Mouse (Mus musculus) urinary bladder, adult 18-20 months (tissue): ENCODE results near the gene Brd9.

ENCODE experiments used
- DNase-seq, 2 experiments: peaks; one replicate each; pipeline ENCODE4 v3.0.0; 2022; ENCODE audit warnings: low spot score in 2 of 2, mixed read lengths in 2 of 2

Gene Brd9

DNA sequence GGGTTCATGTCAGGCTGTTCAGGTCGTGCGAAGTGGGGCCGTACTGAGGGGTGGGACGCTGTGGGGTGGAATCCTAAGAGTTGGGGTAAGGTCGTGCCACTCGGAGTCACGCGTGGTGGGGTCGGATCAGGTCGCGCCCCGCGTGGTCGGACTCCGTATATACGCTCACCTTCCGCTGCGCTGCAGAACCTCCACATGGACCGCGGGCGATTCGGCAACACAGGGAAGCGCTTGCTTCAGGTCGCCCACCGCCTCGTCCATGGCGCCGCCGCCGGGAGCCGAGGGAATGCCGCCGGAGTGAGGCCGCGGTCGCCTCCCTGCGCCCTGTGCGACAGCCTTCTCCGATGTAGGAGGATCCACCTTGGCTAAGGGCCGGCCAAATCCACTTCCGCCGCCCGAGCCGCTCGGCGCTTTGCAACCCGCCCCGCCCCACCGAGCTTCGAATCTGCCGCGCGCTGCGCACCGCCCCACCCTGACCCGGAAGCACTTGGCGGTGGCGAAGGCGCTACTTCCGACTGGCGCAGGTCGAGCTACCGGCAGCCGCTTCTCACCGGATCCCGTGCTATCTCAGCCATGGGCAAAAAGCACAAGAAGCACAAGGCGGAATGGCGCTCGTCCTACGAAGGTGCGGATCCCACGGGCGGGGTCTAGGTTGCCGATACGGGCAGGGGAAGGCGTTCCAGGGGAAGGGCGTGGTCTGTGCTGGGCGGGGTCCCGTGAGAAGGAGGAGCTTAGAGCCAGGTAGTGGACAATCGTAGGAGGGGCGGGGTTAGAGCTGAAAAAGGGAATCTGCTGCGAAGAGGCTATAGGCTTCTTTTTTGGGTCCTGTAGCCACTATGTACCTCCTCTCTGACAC lies at the start of gene Brd9, which contains the start of gene Trip13:
Gene Brd9 (plus strand): TSS at position 491 of the 856 bp plus-strand sequence.
Gene Trip13 (minus strand): TSS at position 464 of the 856 bp plus-strand sequence.
- peak; percentile 87 to 96 for DNase-seq

DNA sequence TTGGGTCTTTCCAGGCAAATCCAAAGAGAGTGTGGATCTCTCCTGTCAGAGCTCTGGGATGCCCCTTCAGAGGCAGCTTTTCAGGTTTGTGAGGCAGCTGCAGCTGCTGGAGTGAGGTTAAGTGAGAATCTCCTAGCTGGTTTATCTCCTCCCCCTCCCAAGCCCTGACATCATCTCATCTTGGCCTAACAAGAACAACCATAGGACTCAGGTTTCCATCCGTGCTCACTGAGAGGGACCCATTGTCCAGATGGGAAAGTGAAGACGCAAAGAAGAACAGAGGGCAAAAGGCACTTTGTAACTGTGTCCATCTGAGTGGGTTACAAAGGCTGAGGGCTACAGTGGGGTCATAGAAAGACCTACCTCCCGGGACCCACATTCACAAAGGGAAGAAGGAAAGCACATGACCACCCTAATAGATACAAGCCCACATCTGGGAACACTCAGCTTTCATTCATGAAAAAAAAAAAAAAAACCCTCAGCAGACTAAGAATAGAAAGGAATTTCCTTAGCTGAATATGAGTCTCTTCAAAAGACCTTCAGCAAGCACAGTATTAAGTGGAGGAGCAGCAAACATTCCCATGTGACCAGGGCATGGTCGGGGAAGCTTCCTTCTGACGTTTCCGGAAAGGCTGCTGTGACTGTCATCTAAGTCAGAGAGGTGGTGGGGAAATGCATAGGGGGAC lies 45.0 kb upstream of the Brd9 start:
- no peak for DNase-seq

DNA sequence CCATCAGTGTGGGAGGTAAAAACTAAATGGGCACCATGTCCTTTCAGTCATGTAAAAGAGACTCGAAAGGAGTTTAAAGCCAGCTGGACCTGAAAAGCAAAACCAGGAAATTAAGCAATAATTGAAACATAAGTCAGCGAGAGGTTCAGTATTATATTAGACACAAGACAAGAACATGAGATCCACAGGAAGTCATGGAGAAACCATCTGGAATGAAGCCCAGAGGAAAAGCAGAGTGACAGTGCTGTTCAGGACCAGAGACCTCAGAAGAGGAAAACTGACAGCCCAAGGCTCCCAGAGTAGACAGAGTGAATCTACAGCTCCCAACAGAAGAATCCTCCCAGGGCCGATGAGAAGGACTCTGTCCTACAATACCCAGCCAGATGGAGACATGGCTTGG lies 40.0 kb upstream of the Brd9 start:
- no peak for DNase-seq

DNA sequence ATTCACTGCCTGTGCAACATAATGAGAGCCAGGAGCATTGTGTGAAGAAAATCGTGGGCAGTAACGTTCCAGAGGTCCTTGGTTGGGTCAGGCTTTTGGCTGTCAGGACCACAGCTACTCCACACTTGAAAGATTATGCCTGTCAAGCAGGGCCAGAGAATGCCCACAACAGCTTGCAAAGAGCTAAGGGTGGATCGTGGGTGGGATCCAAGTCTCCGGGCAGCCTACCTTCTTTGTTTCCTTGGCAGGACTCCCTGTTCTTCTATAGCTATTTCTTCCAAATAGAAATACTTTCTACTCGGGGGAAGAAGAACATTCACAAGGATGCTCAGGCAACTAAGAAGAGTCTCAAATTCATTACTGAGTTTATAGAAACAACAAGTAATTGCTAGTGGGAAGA lies 30.5 kb upstream of the Brd9 start:
- DNase-seq: no peak

DNA sequence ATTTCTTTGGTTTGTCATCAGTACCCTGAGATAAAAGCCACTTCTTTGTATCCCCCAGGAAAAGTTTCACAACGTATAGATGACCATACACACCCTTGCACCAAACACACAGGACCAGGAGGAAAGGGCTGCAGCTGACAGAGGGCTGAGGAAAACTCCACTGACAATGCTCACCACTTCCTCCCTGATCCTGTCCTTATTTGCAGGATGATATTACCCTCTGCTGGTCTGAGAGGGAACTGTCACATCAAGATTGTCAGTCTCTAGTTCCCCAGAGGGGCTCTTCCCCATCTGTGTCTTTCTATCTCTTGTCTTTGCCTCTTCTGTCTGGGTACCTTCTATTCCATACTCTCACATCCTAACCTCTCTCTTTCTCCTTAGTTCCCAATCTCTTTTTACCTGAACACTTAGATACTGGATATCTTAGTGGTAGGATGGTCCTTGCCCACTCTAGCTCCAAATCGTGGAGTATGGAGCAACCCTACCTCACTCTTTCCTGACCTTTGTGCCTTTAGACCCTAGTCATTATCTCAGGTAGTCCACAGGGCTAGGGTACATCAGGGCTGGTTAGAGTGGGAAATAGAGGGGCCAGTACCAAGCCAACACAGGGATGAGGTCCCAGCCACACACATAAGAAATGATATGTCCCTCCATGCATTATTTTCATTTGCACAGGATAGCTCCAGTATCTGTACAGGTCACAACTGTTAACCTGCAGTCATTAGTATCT lies 29.8 kb upstream of the Brd9 start:
- no peak for DNase-seq

DNA sequence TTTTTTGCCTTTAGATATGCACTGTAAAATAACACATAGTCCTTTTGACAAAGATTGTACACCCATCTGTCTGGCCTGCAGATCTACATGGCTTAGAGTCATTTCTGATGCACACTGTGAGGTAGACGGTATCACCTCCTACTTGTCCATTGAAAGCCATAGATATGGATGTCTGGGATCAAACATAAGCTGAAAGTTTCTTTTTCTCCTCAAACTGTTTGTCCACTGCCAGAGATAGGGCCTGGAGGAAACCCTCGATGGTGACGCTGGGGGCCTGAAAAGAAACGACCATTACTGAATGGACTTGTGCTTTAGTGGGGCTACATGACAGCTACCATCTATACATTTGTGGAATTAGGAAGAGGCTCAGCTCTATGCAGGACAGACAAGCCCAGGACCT lies 24.5 kb upstream of the Brd9 start:
- no peak for DNase-seq

DNA sequence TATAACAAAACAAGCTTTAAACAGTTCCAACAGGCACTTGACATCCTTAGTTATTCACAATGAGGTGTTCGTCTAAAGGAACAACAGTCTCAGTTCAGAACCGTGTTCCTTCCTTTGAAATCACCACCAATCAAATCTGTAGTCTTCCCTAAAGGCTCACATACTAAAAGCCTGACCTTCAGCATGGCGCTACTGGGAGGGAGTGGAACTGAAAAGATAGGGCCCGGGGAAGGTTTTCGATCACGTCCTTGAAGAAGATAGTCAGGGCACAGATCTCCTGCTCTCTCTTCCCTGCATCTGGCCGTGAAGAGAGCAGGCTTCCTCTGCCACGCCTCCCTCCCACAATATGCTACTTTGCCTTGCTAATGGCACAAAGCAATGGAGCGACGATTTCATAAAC lies 5.4 kb upstream of the Brd9 start:
- DNase-seq: no peak

DNA sequence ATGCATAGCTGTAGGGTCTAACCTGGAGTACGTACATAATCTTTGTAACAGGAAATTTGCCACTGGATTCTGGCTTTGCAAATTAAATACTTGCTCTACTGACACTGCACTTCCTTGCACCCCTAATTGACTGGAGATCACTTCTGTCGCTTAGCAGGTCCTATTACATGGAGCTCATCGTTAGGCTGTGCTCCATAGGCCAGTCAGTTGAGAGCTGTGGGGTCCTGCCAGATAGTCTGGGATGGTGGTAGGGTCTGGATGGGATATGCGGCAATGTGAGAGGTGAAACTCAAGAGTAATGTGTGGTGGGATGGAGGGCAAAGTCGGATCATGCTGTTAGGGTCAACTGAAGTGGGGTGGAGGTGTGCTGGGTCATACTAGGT lies 682 bp upstream of the Brd9 start:
- DNase-seq: no peak

DNA sequence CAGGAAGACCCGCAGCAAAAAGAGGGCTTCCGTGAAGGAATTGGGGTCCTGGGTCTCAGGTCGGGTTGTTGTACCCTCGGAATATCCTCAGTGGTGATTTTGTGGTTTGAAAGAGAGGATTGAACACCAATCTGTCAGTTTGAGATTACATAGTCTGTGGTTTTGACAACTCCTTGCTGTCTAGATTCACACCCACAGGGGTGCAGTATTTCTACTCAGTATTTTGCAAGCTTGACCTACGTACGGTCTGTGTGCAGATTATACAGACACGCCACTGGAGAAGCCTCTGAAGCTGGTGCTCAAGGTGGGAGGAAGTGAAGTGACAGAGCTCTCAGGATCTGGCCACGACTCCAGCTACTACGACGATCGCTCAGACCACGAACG lies 558 bp downstream of the Brd9 start:
- DNase-seq: no peak

DNA sequence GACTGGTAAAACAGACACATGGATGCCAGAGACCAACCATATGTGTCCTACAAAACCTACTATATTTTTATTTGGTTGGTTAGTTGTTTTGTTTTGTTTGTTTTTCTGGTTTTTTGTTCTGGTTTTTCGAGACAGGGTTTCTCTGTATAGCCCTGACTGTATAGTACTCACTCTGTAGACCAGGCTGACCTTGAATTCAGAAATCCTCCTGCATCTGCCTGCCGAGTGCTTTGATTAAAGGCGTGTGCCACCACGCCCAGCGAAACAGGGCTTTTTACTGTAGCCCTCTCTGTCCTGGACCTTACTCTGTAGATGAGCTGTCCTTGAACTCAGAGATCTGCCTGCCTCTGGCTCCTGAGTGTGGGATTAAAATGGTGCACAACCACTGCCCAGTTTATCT lies 1.5 kb downstream of the Brd9 start:
- DNase-seq: no peak

DNA sequence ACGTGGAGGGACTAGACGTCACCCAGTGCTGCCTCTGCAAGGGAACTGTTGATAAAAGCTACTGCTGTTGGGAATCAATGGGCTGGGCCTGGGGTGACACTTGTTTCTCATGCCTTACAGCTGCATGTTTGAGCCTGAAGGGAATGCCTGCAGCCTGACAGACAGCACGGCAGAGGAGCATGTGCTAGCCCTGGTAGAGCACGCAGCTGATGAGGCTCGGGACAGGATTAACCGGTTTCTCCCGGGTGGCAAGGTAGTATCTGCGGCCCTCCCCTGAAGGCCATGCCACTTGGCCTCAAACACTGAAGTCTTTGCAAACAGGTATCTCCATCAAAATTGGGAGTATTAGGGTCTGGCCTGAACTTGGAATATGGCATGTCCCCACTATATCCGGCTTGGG lies 7.0 kb downstream of the Brd9 start:
- DNase-seq: peak; percentile 34 to 61

DNA sequence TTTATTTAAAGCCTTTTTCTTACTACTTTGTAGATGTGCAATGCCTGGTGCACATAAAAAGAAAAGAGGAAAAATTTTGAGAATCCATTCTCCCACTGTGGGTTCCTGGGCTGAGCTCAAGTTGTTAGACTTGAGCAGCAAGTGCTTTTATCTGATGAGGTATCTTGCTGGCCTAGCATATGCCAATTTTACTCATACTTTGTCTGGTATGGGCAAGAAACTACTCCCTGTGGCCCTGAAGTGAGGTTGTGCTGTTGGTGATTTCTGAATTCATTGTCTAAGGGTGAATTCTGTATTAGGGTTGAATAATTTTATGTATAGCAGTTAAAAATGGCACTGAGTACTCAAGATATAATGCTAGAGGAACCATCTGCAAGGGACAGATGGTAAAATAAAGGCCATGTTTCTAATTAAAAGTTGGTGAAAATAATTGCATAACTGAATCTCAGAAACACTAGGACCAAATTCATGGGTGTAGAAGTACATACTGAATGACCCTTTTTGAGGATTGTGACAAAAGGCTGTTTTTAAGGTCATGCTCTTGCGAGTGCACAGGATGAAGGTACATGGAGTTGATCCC lies 16.0 kb downstream of the Brd9 start:
- DNase-seq: no peak

DNA sequence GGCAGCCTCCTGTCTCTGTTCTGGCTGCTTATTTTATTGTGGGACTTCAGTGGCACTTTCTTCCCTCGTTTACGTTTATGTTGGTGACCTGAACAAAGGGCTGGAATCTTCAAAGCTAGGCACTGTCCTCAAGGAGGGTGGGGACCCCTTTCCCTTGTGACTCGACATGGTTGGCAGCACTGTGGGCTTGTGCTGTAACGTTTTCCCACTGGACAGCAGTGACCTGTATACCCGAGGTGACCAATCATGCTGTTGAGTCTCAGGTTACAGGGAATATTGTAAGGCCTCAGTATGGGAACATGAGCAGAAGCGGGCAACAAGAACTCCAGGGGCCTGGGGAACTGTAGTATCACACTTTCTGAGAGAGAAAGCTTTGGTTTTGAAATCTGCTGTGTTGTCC lies 17.1 kb downstream of the Brd9 start:
- DNase-seq: no peak

DNA sequence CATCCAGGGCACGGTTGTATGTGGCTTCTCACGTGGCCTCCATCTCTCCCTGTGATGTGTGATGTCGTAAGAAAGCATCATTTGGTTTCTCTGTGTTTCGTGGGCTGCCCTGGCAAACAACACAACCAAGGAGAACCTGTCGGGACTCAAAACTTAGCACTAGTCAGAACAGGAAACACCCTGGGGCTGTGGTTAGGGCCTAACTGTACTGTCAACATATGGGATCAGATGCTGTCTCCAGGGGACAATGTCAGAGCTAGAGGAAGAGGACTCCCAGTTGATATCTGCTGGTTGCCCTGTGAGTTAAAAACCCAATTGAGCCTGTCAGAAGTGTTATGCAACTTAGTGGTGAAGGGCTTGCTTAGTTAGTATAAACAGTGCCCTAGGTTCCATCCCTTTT lies 17.9 kb downstream of the Brd9 start:
- no peak for DNase-seq

DNA sequence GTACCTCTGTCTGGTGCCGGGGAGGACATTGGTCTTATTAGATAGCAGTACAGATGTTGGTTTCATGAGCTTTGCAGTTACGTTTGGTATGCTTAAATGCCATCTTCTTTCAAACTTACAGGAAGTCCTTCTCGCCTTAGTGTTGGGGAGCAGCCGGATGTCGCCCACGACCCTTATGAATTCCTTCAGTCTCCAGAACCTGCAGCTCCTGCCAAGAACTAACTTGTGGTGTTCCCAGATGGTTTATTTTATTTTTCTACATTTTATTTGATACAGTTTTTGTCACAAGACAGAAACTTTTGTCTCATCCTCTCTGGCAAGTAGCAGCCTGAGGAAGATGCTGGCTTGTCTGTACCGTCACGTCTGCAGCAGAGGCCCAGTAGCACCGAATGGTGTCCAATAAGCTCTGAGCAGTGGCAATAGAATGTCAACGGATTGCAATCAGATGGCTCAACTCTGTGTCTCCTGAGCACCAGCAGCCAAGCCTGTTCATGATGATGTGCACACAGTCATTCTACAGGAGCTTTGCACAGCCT lies 22.6 kb downstream of the Brd9 start:
- DNase-seq: no peak

DNA sequence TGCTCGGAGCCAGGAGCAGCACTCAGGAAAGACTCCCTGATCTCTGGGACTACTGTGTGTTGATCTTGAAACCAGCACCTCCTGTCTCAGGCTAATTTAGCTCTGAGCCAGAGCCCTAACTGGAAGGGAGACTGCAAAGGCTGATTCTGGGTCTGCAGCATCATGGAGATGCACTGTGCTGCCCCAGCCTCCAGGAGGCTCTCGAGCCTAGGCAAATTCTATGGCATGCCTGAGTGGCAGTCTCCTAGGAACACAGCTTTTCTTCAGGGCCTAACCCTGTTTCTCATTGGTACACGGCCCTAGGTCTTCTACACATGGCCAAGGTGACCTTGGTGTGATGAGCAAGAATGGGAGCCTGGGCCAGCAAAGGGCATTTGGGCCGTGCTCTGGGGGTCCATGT lies 23.6 kb downstream of the Brd9 start:
- no peak for DNase-seq

DNA sequence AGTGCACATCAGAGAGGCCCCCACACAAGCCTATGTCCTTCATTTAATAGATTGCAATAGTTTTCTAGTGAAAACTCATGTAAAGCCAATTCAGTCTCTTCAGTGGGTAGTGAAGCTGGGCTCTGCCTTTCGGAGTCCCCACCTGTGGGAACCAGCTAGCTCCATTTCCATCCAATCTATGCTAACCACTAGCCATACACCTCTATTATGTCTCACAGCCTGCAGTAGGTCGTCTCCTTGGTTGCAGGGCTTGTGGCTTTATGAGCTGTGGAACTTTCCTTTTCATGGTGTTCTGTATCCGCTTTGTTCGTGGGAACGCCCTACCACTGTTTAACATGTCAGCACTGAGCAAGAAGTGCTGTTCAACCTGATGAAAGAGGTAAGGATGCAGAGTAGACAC lies 25.9 kb downstream of the Brd9 start, which contains the start of gene Zdhhc11:
Gene Zdhhc11 (plus strand): TSS at position 301 of the 400 bp plus-strand sequence.
- DNase-seq: no peak

DNA sequence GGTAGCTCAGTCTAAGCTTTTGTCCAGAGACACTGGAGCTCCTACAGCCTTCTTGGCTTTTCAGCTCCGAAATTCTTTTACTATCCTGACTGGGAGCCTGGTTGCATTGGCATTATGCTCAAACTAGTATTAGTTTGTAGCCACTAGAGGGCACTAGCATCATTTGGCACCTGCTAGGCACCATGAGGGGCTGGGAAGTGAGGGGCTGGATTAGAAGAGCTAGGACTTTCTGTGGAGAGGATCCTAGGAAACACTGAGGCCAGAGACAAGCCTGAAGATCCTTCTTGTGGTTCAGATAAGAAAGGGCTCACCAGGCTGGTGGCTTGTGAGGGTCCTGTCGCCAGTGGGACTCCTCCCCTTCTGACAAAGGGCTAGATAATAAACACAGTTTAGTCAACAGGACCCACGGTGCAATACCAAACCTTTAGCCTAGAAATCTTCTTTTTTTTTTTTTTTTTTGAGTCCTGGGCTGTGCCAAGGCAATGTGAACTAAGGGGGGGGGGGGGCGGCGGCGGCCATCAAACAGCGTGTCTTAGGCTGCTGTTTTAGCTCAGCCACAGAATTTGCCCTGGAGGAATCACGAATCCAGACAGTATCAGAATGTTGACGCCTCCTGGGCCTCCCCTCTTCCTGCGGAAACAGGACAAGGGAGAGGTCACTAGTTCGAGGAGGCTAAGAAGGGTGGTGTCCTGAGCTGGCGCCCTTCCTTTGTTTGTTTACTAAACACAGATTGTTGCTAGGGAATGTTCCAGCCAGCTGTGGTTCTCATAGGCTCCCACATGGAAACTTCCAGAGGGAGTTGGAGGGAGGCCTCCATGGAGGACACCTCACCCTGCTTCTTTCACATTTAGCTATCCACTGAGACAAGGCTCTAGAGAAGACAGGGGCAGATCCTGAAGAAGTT lies 33.2 kb downstream of the Brd9 start:
- DNase-seq: peak; percentile 49 to 79

DNA sequence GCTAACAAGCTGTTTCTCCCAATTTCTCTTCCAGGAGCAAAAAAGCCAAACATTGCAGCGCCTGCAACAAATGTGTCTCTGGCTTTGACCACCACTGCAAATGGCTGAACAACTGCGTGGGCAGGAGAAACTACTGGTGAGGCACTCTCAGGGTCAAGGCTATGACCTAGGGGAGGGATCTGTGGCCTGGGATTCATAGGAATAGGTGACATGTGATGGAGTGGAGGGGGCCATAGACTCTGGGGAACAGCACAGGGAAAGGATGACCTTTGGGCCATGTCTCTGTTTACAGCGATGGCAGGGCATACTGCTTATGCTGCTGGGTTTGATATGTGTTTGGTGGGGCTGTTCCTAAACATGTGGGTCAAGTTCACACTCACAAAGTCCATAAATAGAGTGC lies 36.9 kb downstream of the Brd9 start:
- no peak for DNase-seq

DNA sequence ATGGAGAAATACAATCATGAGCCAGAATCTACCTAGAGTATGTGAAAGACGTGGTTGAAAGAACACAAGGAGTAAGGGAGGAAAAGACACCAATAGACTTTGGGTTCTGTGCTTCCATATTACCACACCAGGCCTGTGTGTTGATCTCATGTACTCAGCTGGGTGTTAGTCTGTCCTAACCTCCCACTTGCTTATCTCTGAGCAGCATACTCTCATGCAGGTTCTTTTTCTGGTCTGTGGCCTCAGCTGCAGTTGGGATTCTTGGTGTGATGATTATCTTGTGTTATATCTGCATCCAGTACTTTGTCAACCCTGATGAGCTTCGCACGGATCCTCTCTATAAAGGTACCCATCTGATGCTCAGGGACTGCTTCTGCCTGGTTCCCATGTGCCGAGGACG lies 39.3 kb downstream of the Brd9 start:
- DNase-seq: no peak

DNA sequence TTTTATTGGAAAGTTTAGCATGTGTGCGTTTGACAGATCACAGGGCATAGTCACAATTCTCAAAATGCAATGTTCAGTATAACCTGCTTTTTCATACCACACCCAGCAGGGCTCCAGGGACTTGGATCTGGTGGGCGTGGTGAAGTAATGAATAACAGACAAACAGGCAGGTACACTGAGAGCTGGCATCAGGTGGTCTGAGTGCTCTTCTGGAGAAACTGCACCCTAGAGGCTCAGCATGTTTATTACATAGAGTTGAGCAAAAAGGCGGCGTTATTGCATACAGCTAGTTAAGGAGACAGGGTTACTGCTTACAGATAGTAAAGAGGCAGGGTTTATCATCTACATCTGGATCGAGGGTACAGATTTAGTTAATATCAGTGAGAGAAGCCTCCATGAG lies 52.7 kb downstream of the Brd9 start:
- no peak for DNase-seq
